Mouse (Mus musculus) thymus, adult 2 months (tissue): Measurements from ENCODE around the gene Rap1b.

Experiments used
- CTCF ChIP-seq: fragments of 200-500 bp; IDR thresholded peaks from 2 replicates; pipeline ENCODE4 v1.5.1; 2012; ENCODE audit warnings: mild to moderate bottlenecking, control low read depth, low read length, moderate library complexity, borderline replicate concordance; ENCODE audit not compliant: control insufficient read depth, poor library complexity, insufficient read depth; ENCODE audit errors: extremely low read depth
- POLR2A ChIP-seq: fragments of 200-500 bp; IDR thresholded peaks from 2 replicates; pipeline ENCODE4 v1.6.1; 2012; ENCODE audit warnings: mild to moderate bottlenecking, low read length, control low read depth, moderate library complexity; ENCODE audit not compliant: control insufficient read depth, poor library complexity, insufficient read depth; ENCODE audit errors: extremely low read depth

DNA sequence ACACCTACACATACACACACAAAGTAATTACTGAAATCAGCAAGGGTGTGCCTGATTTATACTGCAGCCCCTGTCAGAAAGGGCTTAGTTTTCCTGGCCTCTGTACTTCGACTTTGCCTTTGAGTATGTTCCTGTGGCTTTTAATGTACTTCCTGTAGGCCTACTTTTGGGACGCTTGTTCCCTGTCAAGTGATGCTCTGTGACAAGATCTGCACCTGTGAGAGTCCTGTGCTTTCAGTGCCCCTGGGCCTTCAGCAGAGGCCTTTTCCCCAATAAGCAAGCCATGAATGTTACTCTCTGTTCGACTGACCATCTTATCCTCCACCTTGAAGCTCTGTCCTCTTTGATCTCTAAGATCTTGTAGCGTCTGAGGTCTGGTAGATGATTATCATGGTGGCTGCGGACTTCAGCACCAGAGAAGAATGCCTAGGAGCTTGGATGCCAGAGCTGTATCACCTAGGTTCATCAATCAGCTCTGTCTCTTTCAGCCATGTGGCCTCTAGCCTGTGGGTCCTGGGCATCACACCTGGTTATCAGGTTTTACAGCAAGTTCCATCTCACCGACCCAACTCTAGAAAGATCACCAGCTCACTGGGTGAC, 47.3 kb downstream of the Rap1b start:
- TF ChIP-seq POLR2A, result no peak
- TF ChIP-seq CTCF, result no peak
